Mouse (Mus musculus): ENCODE measurements around the gene Timp4. TPM values are rescaled to one million over a fixed set of nuclear protein-coding genes. Genes with fewer than 3 reads are reported as not detected.

Gene Timp4
- polyA plus RNA-seq, 1 experiment from 2014 or later = 0.55 TPM

Other genes starting within 250 kb of the Timp4 start
- gene Tamm41, start 214.3 kb downstream of the Timp4 start, polyA plus RNA-seq (2015; fragmentation: Nextera tagmentation; extraction: Ambion mirVana) = 58.7 and 66.8 TPM in 2 replicates
- 0.89 and 1.9 TPM in 2 replicates for gene Syn2, start 117.3 kb downstream of the Timp4 start, polyA plus RNA-seq (2015; fragmentation: Nextera tagmentation; extraction: Ambion mirVana)
- gene Gm17482, start 24.9 kb downstream of the Timp4 start, polyA plus RNA-seq (2015; fragmentation: Nextera tagmentation; extraction: Ambion mirVana) = not detected in 2 replicates
- 13.4 and 13.9 TPM in 2 replicates for gene Pparg, start 108.7 kb upstream of the Timp4 start, polyA plus RNA-seq (2015; fragmentation: Nextera tagmentation; extraction: Ambion mirVana)

All from intestine, embryonic 16.5 days (tissue).